Mouse (Mus musculus) layer of hippocampus, adult 11-12 months (tissue): ENCODE measurements around the gene Mepe.

Experiments used
- DNase-seq: peaks from one replicate; pipeline ENCODE4 v3.0.0; 2022; ENCODE audit warnings: low spot score

Mepe gene

GRCm38 (mm10) chr5:104325029-104325428 is at the start of gene Mepe:
Mepe (plus strand) TSS chr5:104325329.
- no peak for DNase-seq

- no peak for DNase-seq
Observed at GRCm38 (mm10) chr5:104294201-104294600, 30.9 kb upstream of the Mepe start.

GRCm38 (mm10) chr5:104298994-104299393 is 26.1 kb upstream of the Mepe start, which contains the start of gene Ibsp:
Ibsp (plus strand) TSS chr5:104299171.
- DNase-seq, result no peak

- no peak for DNase-seq
Observed at GRCm38 (mm10) chr5:104314073-104314472, 11.1 kb upstream of the Mepe start.

- no peak for DNase-seq
Observed at GRCm38 (mm10) chr5:104326884-104327283, 1.8 kb downstream of the Mepe start.

- DNase-seq, result no peak
Observed at GRCm38 (mm10) chr5:104327389-104327788, 2.3 kb downstream of the Mepe start.

- no peak for DNase-seq
Observed at GRCm38 (mm10) chr5:104327876-104328275, 2.7 kb downstream of the Mepe start.

- no peak for DNase-seq
Observed at GRCm38 (mm10) chr5:104328317-104328850, 3.3 kb downstream of the Mepe start.

GRCm38 (mm10) chr5:104329381-104329780 is 4.3 kb downstream of the Mepe start:
- DNase-seq, result no peak

- DNase-seq, result no peak
Observed at GRCm38 (mm10) chr5:104330088-104330487, 5.0 kb downstream of the Mepe start.

GRCm38 (mm10) chr5:104332296-104332695 is 7.2 kb downstream of the Mepe start:
- no peak for DNase-seq

- DNase-seq, result peak; percentile 71
Observed at GRCm38 (mm10) chr5:104333231-104333640, 8.1 kb downstream of the Mepe start.

GRCm38 (mm10) chr5:104333643-104334042 is 8.5 kb downstream of the Mepe start:
- DNase-seq, result no peak

- DNase-seq, result no peak
Observed at GRCm38 (mm10) chr5:104334516-104334915, 9.4 kb downstream of the Mepe start.

GRCm38 (mm10) chr5:104335962-104336361 is 10.8 kb downstream of the Mepe start:
- DNase-seq, result no peak

GRCm38 (mm10) chr5:104337491-104337890 is 12.4 kb downstream of the Mepe start:
- no peak for DNase-seq

GRCm38 (mm10) chr5:104339009-104339408 is 13.9 kb downstream of the Mepe start:
- DNase-seq, result no peak

- peak; percentile 35 for DNase-seq
Observed at GRCm38 (mm10) chr5:104339706-104340512, 14.8 kb downstream of the Mepe start.

- no peak for DNase-seq
Observed at GRCm38 (mm10) chr5:104340513-104340829, 15.3 kb downstream of the Mepe start.

GRCm38 (mm10) chr5:104342881-104343280 is 17.8 kb downstream of the Mepe start:
- no peak for DNase-seq

- no peak for DNase-seq
Observed at GRCm38 (mm10) chr5:104344526-104345240, 19.6 kb downstream of the Mepe start.

GRCm38 (mm10) chr5:104345241-104345630 is 20.1 kb downstream of the Mepe start:
- no peak for DNase-seq

- DNase-seq, result no peak
Observed at GRCm38 (mm10) chr5:104351041-104351440, 25.9 kb downstream of the Mepe start.
